Mouse (Mus musculus): ENCODE measurements around the gene Hmox2. TPM values are rescaled to one million over a fixed set of nuclear protein-coding genes. Genes with fewer than 3 reads are reported as not detected.

The Hmox2 gene
- polyA plus RNA-seq, 1 experiment from 2014 or later, result 105 TPM

DNA sequence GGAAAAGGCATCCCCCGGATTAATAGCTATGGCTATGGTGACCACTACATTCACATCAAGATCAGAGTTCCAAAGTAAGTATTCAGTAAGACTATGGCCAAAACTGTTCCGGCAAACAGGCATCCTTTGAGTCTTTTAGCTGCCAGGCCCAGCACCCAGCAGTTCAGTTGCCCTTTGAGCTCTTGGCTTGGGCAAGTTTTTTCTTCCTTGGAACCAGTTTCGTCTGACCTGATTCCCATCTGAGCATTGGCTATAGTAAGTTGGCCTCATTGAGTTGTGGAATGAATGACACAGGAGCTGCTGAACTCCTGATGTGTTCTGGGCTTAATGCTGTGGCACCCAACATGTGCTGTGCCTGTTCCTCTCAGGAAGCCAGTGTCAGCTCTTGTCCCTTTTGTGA, 24.9 kb upstream of the Hmox2 start:
- 95% methylated on average over 3 of the region's 3 CpGs for WGBS

DNA sequence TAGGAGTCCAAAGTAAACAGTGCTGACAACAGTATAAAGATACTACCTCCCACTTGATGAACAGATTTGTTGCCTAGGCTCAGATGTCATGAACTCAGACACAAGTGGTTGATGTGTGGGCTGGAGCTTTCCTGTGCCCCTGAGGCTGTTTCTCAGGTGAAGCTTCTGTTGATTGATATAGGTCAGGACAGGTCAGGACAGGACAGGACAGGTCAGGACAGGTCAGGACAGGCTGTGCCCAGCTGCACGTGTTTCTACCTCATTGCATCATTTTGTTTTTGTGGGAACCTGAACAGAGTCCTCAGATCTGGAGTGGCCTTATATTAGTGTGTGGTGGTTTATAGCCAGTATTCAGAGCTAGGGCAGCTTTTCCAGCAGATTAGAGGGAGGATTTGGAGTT, 23.5 kb upstream of the Hmox2 start:
- Histone ChIP-seq H3K9ac (no peak overlapping the region), H3K27ac (no peak overlapping the region), H3K4me3 (no peak overlapping the region), H3K4me1 (no peaks in the 10 kb centered on the region), H3K27me3 (no peaks in the 10 kb centered on the region), H3K9me3 (no peaks in the 10 kb centered on the region), H3K4me2 (no peak overlapping the region), H3K36me3 (peaks cover 99% of the 10 kb centered on the region)
- no peak for ATAC-seq (ENCODE audit: insufficient number of reproducible peaks, insufficient read depth, low FRiP score, low TSS enrichment, low read depth)
- WGBS, result 35% methylated on average over 1 of the region's 1 CpGs

More for the DNA sequence above, 24.9 kb upstream of the Hmox2 start:
- Histone ChIP-seq H3K4me1 (no peaks in the 10 kb centered on the region), H3K4me2 (no peak overlapping the region), H3K9ac (no peak overlapping the region), H3K27me3 (no peaks in the 10 kb centered on the region), H3K27ac (no peak overlapping the region), H3K9me3 (no peaks in the 10 kb centered on the region), H3K36me3 (peaks cover 99% of the 10 kb centered on the region), H3K4me3 (no peak overlapping the region)
- ATAC-seq (ENCODE audit: insufficient number of reproducible peaks, insufficient read depth, low FRiP score, low TSS enrichment, low read depth), result no peak

DNA sequence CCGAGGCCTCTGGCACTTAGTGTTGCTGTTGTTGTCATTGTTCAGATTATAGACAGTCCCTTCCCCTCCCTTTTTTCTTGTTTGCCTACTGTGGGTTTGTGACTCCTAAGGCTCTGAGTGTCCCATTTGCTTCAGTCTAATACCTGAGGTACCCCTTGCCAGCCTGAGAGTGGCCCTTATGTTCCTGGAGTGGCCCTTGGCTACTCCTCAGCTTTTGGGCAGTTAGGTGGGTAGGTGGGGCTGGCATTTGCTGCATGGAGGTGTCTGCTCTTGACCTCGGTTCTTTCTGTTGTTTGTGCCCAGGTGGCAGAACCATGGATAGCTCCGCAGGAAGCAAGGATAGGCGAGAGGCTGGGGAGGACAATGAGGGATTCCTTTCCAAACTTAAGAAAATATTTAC, 20.6 kb upstream of the Hmox2 start:
- no peak overlapping the region for H3K4me2 ChIP-seq
- H3K27ac ChIP-seq, result no peak overlapping the region
- no peaks in the 10 kb centered on the region for H3K4me1 ChIP-seq
- H3K36me3 ChIP-seq, result peaks cover 99% of the 10 kb centered on the region
- H3K9me3 ChIP-seq, result no peaks in the 10 kb centered on the region
- H3K4me3 ChIP-seq, result no peak overlapping the region
- 58% methylated on average over 4 of the region's 4 CpGs for WGBS
- H3K9ac ChIP-seq, result no peak overlapping the region
- H3K27me3 ChIP-seq, result no peaks in the 10 kb centered on the region
- no peak for ATAC-seq (ENCODE audit: insufficient number of reproducible peaks, insufficient read depth, low FRiP score, low TSS enrichment, low read depth)

DNA sequence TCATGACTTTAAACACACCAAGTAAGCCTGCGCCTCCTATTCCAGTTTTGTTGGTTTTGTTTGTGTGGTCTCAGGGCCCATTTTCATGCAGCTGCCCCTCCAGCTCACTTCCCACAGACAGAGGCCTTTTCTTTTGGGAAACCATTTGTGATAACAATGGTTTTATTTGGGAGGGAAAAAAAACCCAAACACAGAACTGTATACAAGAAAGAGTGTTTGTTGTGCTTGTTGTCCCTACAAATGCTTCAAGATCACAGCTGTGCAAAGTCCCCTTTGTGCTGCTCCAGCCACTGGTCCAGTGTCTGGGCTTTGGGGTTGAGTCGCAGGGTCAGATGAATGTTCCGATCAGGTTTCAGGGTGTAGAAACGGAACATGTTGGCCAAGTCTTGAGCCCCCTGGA, 15.0 kb upstream of the Hmox2 start:
- ATAC-seq (ENCODE audit: insufficient number of reproducible peaks, insufficient read depth, low FRiP score, low TSS enrichment, low read depth), result no peak
- Histone ChIP-seq H3K9ac (no peak overlapping the region), H3K27ac (no peak overlapping the region), H3K4me2 (no peak overlapping the region), H3K27me3 (no peaks in the 10 kb centered on the region), H3K4me1 (no peaks in the 10 kb centered on the region), H3K9me3 (no peaks in the 10 kb centered on the region), H3K36me3 (peaks cover 100% of the 10 kb centered on the region), H3K4me3 (no peak overlapping the region)
- 94% methylated on average over 4 of the region's 4 CpGs for WGBS

DNA sequence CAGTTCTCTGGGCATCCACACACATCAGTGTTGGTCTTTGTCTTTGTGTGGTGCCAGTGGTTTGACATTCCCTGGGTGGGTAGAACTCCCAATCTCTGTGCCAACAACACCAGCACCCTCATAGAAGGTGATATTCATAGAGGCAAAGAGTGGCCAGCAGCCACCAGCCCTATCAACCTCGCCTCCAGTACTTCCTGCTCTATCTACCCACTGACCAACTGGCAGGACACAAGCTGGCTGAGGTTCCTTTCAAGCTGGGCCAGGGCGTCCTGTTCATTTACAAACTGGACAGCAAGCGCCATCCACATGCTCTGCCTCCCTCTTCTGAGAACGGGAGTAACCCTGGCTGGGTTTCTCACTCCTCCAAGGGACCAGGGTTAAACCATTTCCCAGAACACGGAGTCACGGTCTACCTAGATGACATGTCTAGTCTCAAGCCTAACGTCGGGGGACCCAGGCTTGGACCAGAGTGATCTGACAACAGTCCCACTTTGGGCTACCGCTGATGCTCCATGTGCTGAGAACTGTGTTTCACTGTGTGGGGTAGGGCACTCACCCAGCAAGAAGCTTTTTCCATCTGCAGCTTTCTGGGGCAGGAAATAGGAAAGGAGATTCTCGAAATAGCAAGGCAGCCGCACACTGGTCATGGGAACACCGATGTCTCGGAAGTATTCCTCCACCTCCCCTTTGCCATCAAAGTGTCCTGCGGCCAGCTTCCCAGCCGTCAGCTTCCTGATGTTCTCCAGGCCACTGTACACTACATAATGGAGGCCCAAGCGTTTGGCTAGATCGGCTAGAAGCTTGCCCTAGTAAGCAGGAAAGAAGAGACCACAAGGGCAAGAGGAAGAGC, 12.1 kb upstream of the Hmox2 start:
- Histone ChIP-seq H3K36me3 (peaks cover 74% of the 10 kb centered on the region), H3K9me3 (no peaks in the 10 kb centered on the region), H3K27ac (no peak overlapping the region), H3K4me3 (no peak overlapping the region), H3K27me3 (no peaks in the 10 kb centered on the region), H3K9ac (no peak overlapping the region), H3K4me1 (0 out of 2 replicates have a peak, but pooled peaks cover 9% of the 10 kb centered on the region), H3K4me2 (no peak overlapping the region)
- WGBS, result 89% methylated on average over 17 of the region's 17 CpGs
- no peak for ATAC-seq (ENCODE audit: insufficient number of reproducible peaks, insufficient read depth, low FRiP score, low TSS enrichment, low read depth)

DNA sequence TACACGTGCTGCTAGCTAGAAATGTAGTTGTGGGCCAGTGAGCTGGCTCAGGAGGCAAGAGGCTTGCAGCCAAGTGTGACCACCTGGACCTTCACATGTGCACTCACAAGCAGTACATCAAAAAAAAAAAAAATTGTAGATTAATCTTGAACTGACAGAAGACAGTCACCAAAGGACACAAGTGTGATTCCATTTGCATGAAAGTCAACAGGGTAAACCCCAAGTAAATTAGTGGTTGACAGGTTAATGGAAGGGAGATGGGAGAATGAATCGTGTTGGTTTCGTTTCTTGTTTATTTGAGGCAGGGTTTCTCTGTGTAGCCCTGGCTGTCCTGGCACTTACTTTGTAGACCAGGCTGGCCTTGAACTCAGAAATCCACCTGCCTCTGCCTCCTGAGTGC, 8.3 kb upstream of the Hmox2 start:
- H3K4me1 ChIP-seq, result 0 out of 2 replicates have a peak, but pooled peaks cover 9% of the 10 kb centered on the region
- H3K27ac ChIP-seq, result no peak overlapping the region
- WGBS, result 73% methylated on average over 3 of the region's 3 CpGs
- peaks cover 36% of the 10 kb centered on the region for H3K36me3 ChIP-seq
- H3K4me3 ChIP-seq, result peak overlapping the region; percentile 69
- ATAC-seq (ENCODE audit: insufficient number of reproducible peaks, insufficient read depth, low FRiP score, low TSS enrichment, low read depth), result no peak
- peak overlapping the region; percentile 84 for H3K9ac ChIP-seq
- H3K4me2 ChIP-seq, result peak overlapping the region; percentile 71
- no peaks in the 10 kb centered on the region for H3K27me3 ChIP-seq
- no peaks in the 10 kb centered on the region for H3K9me3 ChIP-seq

DNA sequence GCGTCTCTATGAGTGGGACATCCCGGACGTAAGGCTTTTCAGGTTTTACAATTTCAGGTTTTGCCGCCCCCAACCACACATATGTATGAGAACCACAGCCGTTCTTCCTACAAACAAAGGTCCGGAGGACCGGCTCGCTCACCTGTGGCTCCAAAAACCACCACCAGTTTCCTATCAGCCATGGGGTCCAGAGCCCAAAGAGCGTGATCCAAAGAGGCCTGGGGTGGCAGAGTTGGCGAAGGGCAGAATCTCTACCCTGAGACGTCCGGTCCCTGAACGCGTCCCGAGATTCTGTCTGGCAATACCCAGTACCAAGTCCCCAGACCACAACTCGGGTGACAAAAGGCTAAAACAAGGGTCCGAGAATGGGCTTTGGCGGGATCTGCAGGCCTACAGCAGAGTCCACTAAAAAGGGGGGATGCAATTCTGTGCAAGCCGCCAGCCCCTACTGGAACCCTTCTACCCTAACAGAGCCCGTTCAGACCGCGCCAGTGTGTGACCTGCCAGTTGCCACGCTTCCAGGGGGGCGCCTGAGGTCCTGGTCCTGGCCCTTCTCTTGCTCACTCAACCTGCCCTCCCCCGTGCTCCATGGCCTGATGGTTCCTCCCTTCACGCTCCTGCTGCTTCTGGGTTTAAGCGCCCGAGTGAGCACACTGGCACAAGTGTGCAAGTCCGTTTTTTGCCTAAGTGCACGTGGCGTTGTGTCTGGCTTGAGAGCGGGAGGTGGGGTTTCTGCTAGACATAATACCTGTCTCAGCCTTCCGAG, 7.2 kb upstream of the Hmox2 start, which contains the start of gene Nmral1:
Nmral1 (minus strand) TSS at position 604 of the 766 bp plus-strand sequence.
- peak; percentile 69 for ATAC-seq (ENCODE audit: insufficient number of reproducible peaks, insufficient read depth, low FRiP score, low TSS enrichment, low read depth)
- Histone ChIP-seq H3K4me3 (peak within 1 kb of the TSS; percentile 69), H3K36me3 (peaks cover 25% of the 10 kb centered on the region), H3K9me3 (no peaks in the 10 kb centered on the region), H3K27ac (peak within 1 kb of the TSS; percentile 80), H3K27me3 (no peaks in the 10 kb centered on the region), H3K4me1 (0 out of 2 replicates have a peak, but pooled peaks cover 9% of the 10 kb centered on the region), H3K9ac (peak within 1 kb of the TSS; percentile 84), H3K4me2 (peak within 1 kb of the TSS; percentile 71)
- WGBS, result 16% methylated on average over 33 of the region's 33 CpGs

DNA sequence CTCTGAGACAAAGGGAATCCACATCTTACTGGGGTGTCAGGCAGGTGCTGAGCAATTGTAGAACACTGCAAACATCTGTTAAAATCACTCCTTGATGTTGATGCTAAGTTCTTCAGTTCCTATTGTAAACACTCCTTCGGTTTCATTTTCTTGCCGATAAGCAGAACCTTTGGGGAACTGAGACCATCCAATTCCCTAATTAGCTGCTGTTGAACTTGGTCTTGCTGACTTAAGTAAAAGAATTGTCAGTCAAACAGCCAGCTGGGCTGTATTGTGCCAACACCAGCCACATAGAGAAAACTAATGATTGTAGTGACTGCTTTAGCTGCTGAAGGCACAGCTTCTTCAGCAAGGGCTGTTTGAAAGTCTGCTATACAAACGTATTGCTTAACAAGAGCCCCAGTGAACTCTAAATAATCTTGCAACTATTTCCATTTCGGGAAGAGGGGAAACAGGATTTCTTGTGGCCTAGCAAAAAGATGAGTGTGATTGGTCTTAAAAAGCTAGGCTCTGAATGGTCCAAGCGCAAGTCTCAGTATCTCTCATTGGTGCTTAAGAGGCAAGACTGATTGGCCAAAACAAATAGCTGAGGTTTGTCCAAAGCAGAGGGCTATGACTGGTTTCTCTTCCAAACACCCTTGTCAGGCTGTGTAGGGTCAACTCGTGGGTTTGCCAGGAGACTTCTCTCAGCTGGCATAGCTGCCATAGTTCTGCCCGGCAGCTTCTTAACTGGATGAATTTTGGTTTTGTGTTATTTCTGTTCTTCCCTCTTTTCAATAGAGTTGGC, 3.8 kb upstream of the Hmox2 start:
- WGBS, result 73% methylated on average over 7 of the region's 7 CpGs
- no peaks in the 10 kb centered on the region for H3K36me3 ChIP-seq
- H3K9ac ChIP-seq, result no peak overlapping the region

DNA sequence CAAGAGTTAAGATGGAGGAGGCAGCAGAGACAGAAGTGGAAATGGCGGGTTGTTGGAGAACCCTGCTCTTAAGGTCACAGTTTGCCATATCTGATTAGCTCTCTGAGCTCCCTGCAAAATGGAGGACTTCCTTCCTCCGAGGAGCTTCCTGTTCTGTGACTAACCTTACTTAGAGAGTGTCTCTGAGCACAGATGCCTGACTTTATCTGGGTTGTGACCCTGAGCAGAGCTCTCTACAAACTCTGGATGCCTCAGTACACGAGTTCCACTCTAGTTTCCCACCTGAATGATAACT, 3.3 kb upstream of the Hmox2 start:
- Histone ChIP-seq H3K4me3 (no peak overlapping the region), H3K4me1 (peaks cover 15% of the 10 kb centered on the region), H3K36me3 (no peaks in the 10 kb centered on the region), H3K27ac (no peak overlapping the region), H3K9me3 (no peaks in the 10 kb centered on the region), H3K27me3 (no peaks in the 10 kb centered on the region), H3K4me2 (no peak overlapping the region), H3K9ac (no peak overlapping the region)
- ATAC-seq (ENCODE audit: insufficient number of reproducible peaks, insufficient read depth, low FRiP score, low TSS enrichment, low read depth), result no peak
- WGBS, result 79% methylated on average over 3 of the region's 3 CpGs

More for the DNA sequence above, 3.8 kb upstream of the Hmox2 start:
- ATAC-seq (ENCODE audit: insufficient number of reproducible peaks, insufficient read depth, low FRiP score, low TSS enrichment, low read depth), result no peak
- H3K4me3 ChIP-seq, result no peak overlapping the region
- no peak overlapping the region for H3K27ac ChIP-seq
- H3K9me3 ChIP-seq, result no peaks in the 10 kb centered on the region
- peaks cover 15% of the 10 kb centered on the region for H3K4me1 ChIP-seq
- H3K27me3 ChIP-seq, result no peaks in the 10 kb centered on the region
- H3K4me2 ChIP-seq, result no peak overlapping the region

DNA sequence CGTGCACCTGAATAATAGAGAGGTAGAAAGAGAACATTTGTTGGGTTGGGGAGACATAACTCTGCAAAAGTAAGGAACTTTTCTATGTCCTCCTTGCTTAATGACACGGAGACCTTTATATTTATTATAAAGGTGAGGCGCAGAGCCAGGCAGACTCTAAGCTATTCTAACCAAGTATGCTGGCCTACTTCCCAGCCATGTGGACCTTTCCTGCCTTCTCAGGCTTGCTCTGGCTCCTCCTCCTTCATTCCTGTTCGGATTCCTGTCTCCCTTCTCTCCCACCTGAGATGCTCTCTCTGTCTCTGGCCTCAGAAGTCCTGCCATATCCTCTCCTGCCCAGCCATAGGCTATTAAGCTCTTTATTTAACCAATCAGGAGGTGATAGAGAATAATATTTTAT, 895 bp upstream of the Hmox2 start:
- Histone ChIP-seq H3K27ac (no peak overlapping the region), H3K36me3 (no peaks in the 10 kb centered on the region), H3K4me2 (no peak overlapping the region), H3K9ac (no peak overlapping the region), H3K4me1 (peaks cover 13% of the 10 kb centered on the region), H3K4me3 (no peak overlapping the region), H3K27me3 (no peaks in the 10 kb centered on the region), H3K9me3 (no peaks in the 10 kb centered on the region)
- WGBS, result 74% methylated on average over 4 of the region's 4 CpGs
- ATAC-seq (ENCODE audit: insufficient number of reproducible peaks, insufficient read depth, low FRiP score, low TSS enrichment, low read depth), result no peak

DNA sequence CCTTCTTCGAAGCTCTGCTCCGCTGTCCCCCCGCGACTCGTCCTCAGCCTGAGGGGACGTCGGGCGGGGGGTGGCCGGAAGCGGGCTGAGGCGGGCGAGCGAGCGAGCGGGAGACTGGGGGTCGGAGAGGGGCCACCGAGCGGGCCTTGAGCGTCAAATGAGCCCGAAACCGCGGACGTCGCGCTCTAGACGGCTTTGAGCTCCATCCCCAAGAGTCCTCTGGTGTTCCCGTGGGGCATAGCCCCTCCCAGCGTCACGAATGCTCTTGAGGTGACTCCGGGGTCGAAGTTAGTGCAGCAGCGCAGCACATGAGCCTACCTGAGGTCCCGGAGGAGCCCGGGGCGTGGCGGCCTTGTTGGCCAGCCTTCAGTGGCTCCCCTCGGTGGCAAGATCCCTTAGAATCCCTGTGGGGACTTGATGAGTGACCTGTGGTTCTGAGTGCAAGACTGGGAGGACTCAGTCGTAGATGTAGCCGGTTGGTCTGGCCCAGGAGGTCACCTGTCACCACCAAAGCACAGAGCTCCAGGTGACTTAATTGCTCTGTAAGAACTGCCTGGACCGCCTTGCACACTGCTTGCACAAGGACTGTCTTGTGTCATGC, 467 bp downstream of the Hmox2 start:
- ATAC-seq (ENCODE audit: insufficient number of reproducible peaks, insufficient read depth, low FRiP score, low TSS enrichment, low read depth), result peak; percentile 29; the same call in 1 of the 2 replicates
- peak overlapping the region; percentile 92 for H3K9ac ChIP-seq
- WGBS, result under 1% methylated on average over 40 of the region's 40 CpGs

More for the DNA sequence above, 467 bp downstream of the Hmox2 start:
- peaks cover 13% of the 10 kb centered on the region for H3K4me1 ChIP-seq
- no peaks in the 10 kb centered on the region for H3K9me3 ChIP-seq
- H3K4me2 ChIP-seq, result peak overlapping the region; percentile 90
- peak overlapping the region; percentile 86 for H3K4me3 ChIP-seq
- peak overlapping the region; percentile 87 for H3K27ac ChIP-seq
- H3K27me3 ChIP-seq, result no peaks in the 10 kb centered on the region
- no peaks in the 10 kb centered on the region for H3K36me3 ChIP-seq

All from embryonic facial prominence, embryonic 13.5 days (tissue).